Mouse (Mus musculus): Measurements from ENCODE around the gene Col1a1. TPM values are rescaled to one million over a fixed set of nuclear protein-coding genes. Genes with fewer than 3 reads are reported as not detected.

Col1a1 gene
- polyA plus RNA-seq, 1 experiment from 2014 or later: 669 TPM

- Histone ChIP-seq H3K9me3 (replicated peaks; ENCODE audit: control insufficient read depth, low read length) (no peaks in the 10 kb centered on the region), H3K4me1 (ENCODE audit: control insufficient read depth, insufficient read depth, low read length) (peaks cover 60% of the 10 kb centered on the region), H3K27ac (ENCODE audit: low read length) (peak overlapping the region; percentile 94), H3K27me3 (ENCODE audit: control insufficient read depth, insufficient read depth, low read length) (no peaks in the 10 kb centered on the region), H3K4me2 (ENCODE audit: low read depth, low read length) (peak overlapping the region; percentile 98), H3K4me3 (ENCODE audit: low read length) (peak overlapping the region; percentile 93), H3K9ac (ENCODE audit: low read length) (peak overlapping the region; percentile 95), H3K36me3 (ENCODE audit: control insufficient read depth, insufficient read depth) (peaks cover 15% of the 10 kb centered on the region; the same call in 1 of the 2 replicates)
- 26% methylated on average over 10 of the region's 10 CpGs for WGBS
- no peak for ATAC-seq (replicated peaks; ENCODE audit: extremely low read depth, insufficient read depth, low FRiP score)
Observed at GRCm38 (mm10) chr11:94994208-94994814, 58.3 kb downstream of the Col1a1 start.

DNA sequence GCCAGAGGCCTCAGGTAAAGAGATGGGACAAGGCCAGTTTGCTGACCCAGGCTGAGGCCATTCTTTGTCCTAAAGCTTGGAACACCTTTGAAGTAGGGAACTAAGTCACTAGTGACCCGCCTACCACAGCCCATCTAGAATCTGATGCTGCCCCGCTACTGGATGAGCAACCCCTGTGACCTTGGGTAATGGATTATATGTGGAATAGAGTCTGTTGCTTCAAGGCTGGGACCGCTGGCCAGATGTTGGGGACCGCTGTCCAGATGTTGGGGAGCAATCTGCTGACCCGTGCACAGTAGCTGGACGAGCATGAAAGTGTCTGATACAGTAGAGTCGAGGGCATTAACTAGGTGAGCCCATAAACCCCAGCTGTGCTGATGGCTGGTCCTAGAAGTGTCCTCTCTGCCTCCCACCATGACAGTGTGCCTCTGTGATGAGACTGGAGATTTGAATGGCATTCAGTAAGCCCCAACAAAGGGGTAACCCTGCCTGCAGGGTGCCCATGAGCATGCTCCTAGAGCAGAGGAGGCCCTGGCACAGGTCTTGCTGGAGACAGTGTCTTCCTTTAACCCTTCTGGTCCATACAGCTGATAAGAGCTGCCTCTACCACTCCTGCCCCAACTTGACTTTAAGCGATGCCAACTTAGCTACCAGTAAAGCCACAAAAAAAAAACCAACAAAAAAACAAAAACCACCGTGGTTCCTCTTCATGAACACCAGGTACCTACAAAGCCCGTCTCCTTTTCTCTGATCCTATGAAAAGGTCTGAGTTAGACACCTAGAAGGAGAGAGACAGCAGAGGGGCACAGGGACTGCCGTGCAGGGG lies 59.1 kb downstream of the Col1a1 start:
- H3K27me3 ChIP-seq (ENCODE audit: control insufficient read depth, insufficient read depth, low read length): no peaks in the 10 kb centered on the region
- no peak for ATAC-seq (replicated peaks; ENCODE audit: extremely low read depth, insufficient read depth, low FRiP score)
- no peaks in the 10 kb centered on the region for H3K9me3 ChIP-seq (replicated peaks; ENCODE audit: control insufficient read depth, low read length)
- peaks cover 55% of the 10 kb centered on the region for H3K4me1 ChIP-seq (ENCODE audit: control insufficient read depth, insufficient read depth, low read length)
- H3K9ac ChIP-seq (ENCODE audit: low read length): peak overlapping the region; percentile 95
- H3K27ac ChIP-seq (ENCODE audit: low read length): no peak overlapping the region
- H3K4me3 ChIP-seq (ENCODE audit: low read length): peak overlapping the region; percentile 93
- 78% methylated on average over 11 of the region's 11 CpGs for WGBS
- peak overlapping the region; percentile 98 for H3K4me2 ChIP-seq (ENCODE audit: low read depth, low read length)
- H3K36me3 ChIP-seq (ENCODE audit: control insufficient read depth, insufficient read depth): peaks cover 17% of the 10 kb centered on the region; the same call in 1 of the 2 replicates

DNA sequence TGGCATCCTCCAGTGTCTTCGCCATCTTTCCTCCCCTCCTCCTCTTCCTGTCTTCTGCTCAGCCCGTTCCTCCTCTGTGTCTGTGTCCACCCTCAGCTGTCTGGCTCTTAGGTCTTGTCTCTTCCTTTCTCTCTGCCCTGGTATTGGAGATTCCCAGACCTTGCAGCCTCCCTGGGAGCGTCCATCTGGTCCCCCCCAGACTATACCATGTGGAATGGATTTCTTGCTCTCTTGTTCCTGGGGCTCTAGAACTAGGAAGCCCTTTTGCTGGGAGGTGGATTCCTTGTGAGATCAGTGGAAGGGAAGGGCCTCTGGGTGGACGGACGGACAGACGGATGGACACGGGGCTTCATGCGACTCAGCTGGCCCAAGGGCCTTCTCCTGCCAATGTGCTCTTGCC lies 60.1 kb downstream of the Col1a1 start:
- Histone ChIP-seq H3K4me3 (ENCODE audit: low read length) (no peak overlapping the region), H3K4me1 (ENCODE audit: control insufficient read depth, insufficient read depth, low read length) (peaks cover 60% of the 10 kb centered on the region), H3K9me3 (replicated peaks; ENCODE audit: control insufficient read depth, low read length) (no peaks in the 10 kb centered on the region), H3K9ac (ENCODE audit: low read length) (no peak overlapping the region), H3K36me3 (ENCODE audit: control insufficient read depth, insufficient read depth) (peaks cover 17% of the 10 kb centered on the region; the same call in 1 of the 2 replicates), H3K27ac (ENCODE audit: low read length) (no peak overlapping the region), H3K27me3 (ENCODE audit: control insufficient read depth, insufficient read depth, low read length) (no peaks in the 10 kb centered on the region), H3K4me2 (ENCODE audit: low read depth, low read length) (no peak overlapping the region)
- no peak for ATAC-seq (replicated peaks; ENCODE audit: extremely low read depth, insufficient read depth, low FRiP score)
- WGBS: 83% methylated on average over 8 of the region's 8 CpGs

DNA sequence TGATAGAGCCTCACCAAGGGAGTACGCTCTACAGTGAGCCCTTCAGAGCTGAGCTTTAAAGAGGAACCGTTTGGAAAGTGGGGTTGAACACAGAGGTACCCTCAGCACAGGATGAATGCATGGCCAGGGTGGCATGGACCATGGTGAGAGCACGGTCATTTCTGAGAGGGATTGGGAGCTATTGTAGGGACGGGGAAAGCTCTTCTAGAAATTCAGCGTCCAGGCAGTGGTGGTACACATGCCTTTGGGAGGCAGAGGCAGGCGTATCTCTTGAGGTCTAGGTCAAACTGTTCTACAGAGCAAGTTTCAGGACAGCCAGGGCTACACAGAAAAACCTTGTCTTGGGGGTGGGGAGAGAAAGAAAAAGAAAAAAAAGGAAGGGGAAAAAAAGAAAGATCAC lies 61.0 kb downstream of the Col1a1 start:
- Histone ChIP-seq H3K4me1 (ENCODE audit: control insufficient read depth, insufficient read depth, low read length) (peaks cover 60% of the 10 kb centered on the region), H3K27ac (ENCODE audit: low read length) (no peak overlapping the region), H3K9ac (ENCODE audit: low read length) (no peak overlapping the region), H3K27me3 (ENCODE audit: control insufficient read depth, insufficient read depth, low read length) (no peaks in the 10 kb centered on the region), H3K4me3 (ENCODE audit: low read length) (no peak overlapping the region), H3K9me3 (replicated peaks; ENCODE audit: control insufficient read depth, low read length) (no peaks in the 10 kb centered on the region), H3K4me2 (ENCODE audit: low read depth, low read length) (no peak overlapping the region), H3K36me3 (ENCODE audit: control insufficient read depth, insufficient read depth) (peaks cover 24% of the 10 kb centered on the region)
- ATAC-seq (replicated peaks; ENCODE audit: extremely low read depth, insufficient read depth, low FRiP score): no peak
- WGBS: 91% methylated on average over 6 of the region's 6 CpGs

DNA sequence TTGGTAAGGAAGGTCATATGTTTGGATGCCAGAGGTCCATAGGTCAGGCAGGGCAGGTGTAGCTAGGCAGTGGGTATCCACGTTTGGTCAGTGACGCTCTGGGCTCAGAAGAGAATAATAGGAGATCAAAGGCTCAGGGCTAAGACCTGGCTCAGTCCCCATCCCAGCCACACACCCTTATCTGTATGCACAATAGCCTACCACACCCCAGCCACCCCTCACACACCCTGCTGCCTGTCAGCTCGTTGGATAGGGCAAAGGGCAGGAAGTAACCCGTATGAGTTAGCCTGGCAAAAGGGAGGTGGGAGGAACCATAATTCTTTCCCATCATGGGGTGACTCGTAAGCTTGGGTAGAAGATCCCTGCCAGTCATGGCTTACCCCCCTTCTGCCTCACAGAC lies 61.6 kb downstream of the Col1a1 start:
- Histone ChIP-seq H3K27ac (ENCODE audit: low read length) (no peak overlapping the region), H3K9me3 (replicated peaks; ENCODE audit: control insufficient read depth, low read length) (no peaks in the 10 kb centered on the region), H3K4me1 (ENCODE audit: control insufficient read depth, insufficient read depth, low read length) (peaks cover 59% of the 10 kb centered on the region), H3K4me2 (ENCODE audit: low read depth, low read length) (no peak overlapping the region; the same call in 1 of the 2 replicates), H3K36me3 (ENCODE audit: control insufficient read depth, insufficient read depth) (peaks cover 30% of the 10 kb centered on the region), H3K9ac (ENCODE audit: low read length) (no peak overlapping the region), H3K27me3 (ENCODE audit: control insufficient read depth, insufficient read depth, low read length) (no peaks in the 10 kb centered on the region), H3K4me3 (ENCODE audit: low read length) (no peak overlapping the region)
- no peak for ATAC-seq (replicated peaks; ENCODE audit: extremely low read depth, insufficient read depth, low FRiP score)
- 51% methylated on average over 5 of the region's 5 CpGs for WGBS

GRCm38 (mm10) chr11:94998041-94998531 lies 62.1 kb downstream of the Col1a1 start:
- H3K4me2 ChIP-seq (ENCODE audit: low read depth, low read length): no peak overlapping the region; the same call in 1 of the 2 replicates
- peaks cover 55% of the 10 kb centered on the region for H3K4me1 ChIP-seq (ENCODE audit: control insufficient read depth, insufficient read depth, low read length)

GRCm38 (mm10) chr11:95000128-95000527 lies 64.1 kb downstream of the Col1a1 start:
- H3K9me3 ChIP-seq (replicated peaks; ENCODE audit: control insufficient read depth, low read length): no peaks in the 10 kb centered on the region
- no peaks in the 10 kb centered on the region for H3K27me3 ChIP-seq (ENCODE audit: control insufficient read depth, insufficient read depth, low read length)
- H3K27ac ChIP-seq (ENCODE audit: low read length): peak overlapping the region; percentile 59
- ATAC-seq (replicated peaks; ENCODE audit: extremely low read depth, insufficient read depth, low FRiP score): no peak
- no peak overlapping the region for H3K9ac ChIP-seq (ENCODE audit: low read length)
- peaks cover 42% of the 10 kb centered on the region for H3K36me3 ChIP-seq (ENCODE audit: control insufficient read depth, insufficient read depth)
- WGBS: 66% methylated on average over 8 of the region's 8 CpGs
- peaks cover 38% of the 10 kb centered on the region for H3K4me1 ChIP-seq (ENCODE audit: control insufficient read depth, insufficient read depth, low read length)
- no peak overlapping the region for H3K4me3 ChIP-seq (ENCODE audit: low read length)
- no peak overlapping the region for H3K4me2 ChIP-seq (ENCODE audit: low read depth, low read length)

More at GRCm38 (mm10) chr11:94998041-94998531, 62.1 kb downstream of the Col1a1 start:
- Histone ChIP-seq H3K9me3 (replicated peaks; ENCODE audit: control insufficient read depth, low read length) (no peaks in the 10 kb centered on the region), H3K27me3 (ENCODE audit: control insufficient read depth, insufficient read depth, low read length) (no peaks in the 10 kb centered on the region), H3K27ac (ENCODE audit: low read length) (no peak overlapping the region), H3K36me3 (ENCODE audit: control insufficient read depth, insufficient read depth) (peaks cover 33% of the 10 kb centered on the region), H3K4me3 (ENCODE audit: low read length) (no peak overlapping the region), H3K9ac (ENCODE audit: low read length) (no peak overlapping the region)
- peak; percentile 49 for ATAC-seq (replicated peaks; ENCODE audit: extremely low read depth, insufficient read depth, low FRiP score)
- WGBS: 73% methylated on average over 16 of the region's 16 CpGs

DNA sequence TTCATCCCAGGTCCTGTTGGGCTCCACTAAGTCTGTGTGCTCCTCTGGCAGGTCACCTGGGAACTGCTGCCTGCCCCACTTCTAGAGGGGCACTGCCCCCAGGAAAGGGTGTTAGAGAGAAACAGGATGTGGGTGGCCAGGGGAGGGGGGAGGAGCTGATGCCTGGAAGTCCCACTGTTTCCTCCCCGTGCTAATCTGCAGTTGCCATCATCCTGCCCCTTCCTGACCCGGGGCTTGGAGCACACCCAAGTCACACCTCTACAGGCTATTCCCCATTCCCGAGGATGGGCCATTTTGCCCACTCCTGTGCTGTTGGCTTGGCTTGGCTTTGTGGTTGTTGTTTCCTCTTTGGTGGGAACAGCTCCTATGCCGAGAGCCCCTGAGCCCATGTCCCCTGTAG lies 64.5 kb downstream of the Col1a1 start:
- Histone ChIP-seq H3K9ac (ENCODE audit: low read length) (0 out of 2 replicates have a peak overlapping the region, but pooled peaks have one; percentile 5), H3K27me3 (ENCODE audit: control insufficient read depth, insufficient read depth, low read length) (no peaks in the 10 kb centered on the region), H3K27ac (ENCODE audit: low read length) (peak overlapping the region; percentile 59), H3K4me2 (ENCODE audit: low read depth, low read length) (peak overlapping the region; percentile 25), H3K4me1 (ENCODE audit: control insufficient read depth, insufficient read depth, low read length) (peaks cover 33% of the 10 kb centered on the region), H3K9me3 (replicated peaks; ENCODE audit: control insufficient read depth, low read length) (no peaks in the 10 kb centered on the region), H3K36me3 (ENCODE audit: control insufficient read depth, insufficient read depth) (peaks cover 42% of the 10 kb centered on the region), H3K4me3 (ENCODE audit: low read length) (no peak overlapping the region)
- WGBS: 25% methylated on average over 4 of the region's 4 CpGs
- ATAC-seq (replicated peaks; ENCODE audit: extremely low read depth, insufficient read depth, low FRiP score): no peak

GRCm38 (mm10) chr11:95001058-95001457 lies 65.0 kb downstream of the Col1a1 start:
- H3K27ac ChIP-seq (ENCODE audit: low read length): peak overlapping the region; percentile 55
- 2% methylated on average over 8 of the region's 8 CpGs for WGBS
- H3K27me3 ChIP-seq (ENCODE audit: control insufficient read depth, insufficient read depth, low read length): no peaks in the 10 kb centered on the region
- no peak overlapping the region for H3K4me3 ChIP-seq (ENCODE audit: low read length)
- peak overlapping the region; percentile 25 for H3K4me2 ChIP-seq (ENCODE audit: low read depth, low read length)
- ATAC-seq (replicated peaks; ENCODE audit: extremely low read depth, insufficient read depth, low FRiP score): 0 out of 2 replicates have a peak, but pooled peaks have one; percentile 20
- peaks cover 29% of the 10 kb centered on the region for H3K4me1 ChIP-seq (ENCODE audit: control insufficient read depth, insufficient read depth, low read length)
- no peaks in the 10 kb centered on the region for H3K9me3 ChIP-seq (replicated peaks; ENCODE audit: control insufficient read depth, low read length)
- H3K36me3 ChIP-seq (ENCODE audit: control insufficient read depth, insufficient read depth): peaks cover 42% of the 10 kb centered on the region
- H3K9ac ChIP-seq (ENCODE audit: low read length): 0 out of 2 replicates have a peak overlapping the region, but pooled peaks have one; percentile 5
